Mouse (Mus musculus): ENCODE results near the gene Islr.

DNA sequence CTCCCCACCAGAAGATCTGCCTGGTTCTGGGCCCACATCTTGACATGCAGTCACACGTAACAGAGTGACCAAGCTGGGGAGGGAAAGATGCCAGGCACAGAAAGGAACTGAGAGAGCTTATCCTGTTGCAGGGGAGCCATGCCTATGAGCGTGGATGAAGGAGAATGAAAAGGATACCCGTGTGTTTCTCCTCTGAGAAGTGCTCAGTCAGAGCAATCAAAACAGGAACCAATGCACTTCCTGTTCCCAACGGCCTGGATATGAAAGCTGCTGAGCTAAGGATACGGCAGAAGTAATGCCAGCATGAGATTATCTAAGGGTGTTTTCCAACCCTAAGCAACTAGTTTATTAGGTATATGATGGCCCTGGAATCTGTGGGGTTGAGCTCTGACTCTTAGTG, 28.3 kb upstream of the Islr start:
- TF ChIP-seq GATA1 (IDR thresholded peaks at IDR 0.05; ENCODE audit: borderline replicate concordance, low read length) (no peak), CTCF (IDR thresholded peaks at IDR 0.05; ENCODE audit: low read depth, low read length) (no peak), TAL1 (conservative IDR thresholded peaks at IDR 0.05; ENCODE audit: low read depth, low read length) (no peak), POLR2AphosphoS5 (IDR thresholded peaks at IDR 0.05; ENCODE audit: insufficient replicate concordance, low read depth, low read length) (no peak)
